Mouse (Mus musculus) heart, embryonic 13.5 days (tissue): Measurements from ENCODE around the gene Mrpl20. TPM values are rescaled to one million over a fixed set of nuclear protein-coding genes. Genes with fewer than 3 reads are reported as not detected.

Experiments
- ATAC-seq: fragments of 200-750 bp; cut with Nextera tagmentation; 2 replicates; pipeline ENCODE4 v1.8.0; 2017; ENCODE audit warnings: moderate TSS enrichment; ENCODE audit not compliant: insufficient number of reproducible peaks, low FRiP score, low TSS enrichment; ENCODE audit errors: extremely low read depth
- H3K27ac ChIP-seq: fragments of 300-500 bp; sonication (generic); replicated peaks from 2 replicates; pipeline ENCODE4 v1.5.1; 2015; ENCODE audit warnings: moderate library complexity, mild to moderate bottlenecking, inconsistent platforms
- H3K27me3 ChIP-seq: fragments of 300-500 bp; sonication (generic); replicated peaks from 2 replicates; pipeline ENCODE4 v1.6.1; 2015; ENCODE audit warnings: mild to moderate bottlenecking, inconsistent platforms
- H3K36me3 ChIP-seq: fragments of 300-500 bp; sonication (generic); 2 replicates; pipeline ENCODE4 v1.6.1; 2015; ENCODE audit warnings: mild to moderate bottlenecking, inconsistent platforms
- H3K4me1 ChIP-seq: fragments of 300-500 bp; sonication (generic); 2 replicates; pipeline ENCODE4 v1.6.1; 2015; ENCODE audit warnings: inconsistent platforms
- H3K4me2 ChIP-seq: fragments of 300-500 bp; sonication (generic); 2 replicates; pipeline ENCODE4 v1.6.1; 2015; ENCODE audit warnings: inconsistent platforms, mild to moderate bottlenecking, moderate library complexity
- H3K4me3 ChIP-seq: fragments of 300-500 bp; sonication (generic); 2 replicates; pipeline ENCODE4 v1.5.1; 2015; ENCODE audit warnings: moderate library complexity, mild to moderate bottlenecking, inconsistent platforms
- H3K9ac ChIP-seq: fragments of 300-500 bp; sonication (generic); 2 replicates; pipeline ENCODE4 v1.6.1; 2015; ENCODE audit warnings: inconsistent platforms, mild to moderate bottlenecking, moderate library complexity
- H3K9me3 ChIP-seq: fragments of 300-500 bp; sonication (generic); 2 replicates; pipeline ENCODE4 v1.6.1; 2016; ENCODE audit warnings: inconsistent platforms
- WGBS: fragments of 180-500 bp; shearing (Covaris S2); methylation state at CpG from one replicate; pipeline ENCODE4 v1.1.7; 2015; ENCODE audit warnings: mixed read lengths; 5-methylcytosine and 5-hydroxymethylcytosine counted together
- microRNA-seq: library from miRNA; unstranded; fragments of <30 nt; microRNA quantifications from one replicate; pipeline ENCODE4, GENCODE M21; 2016
- polyA plus RNA-seq: library from polyadenylated mRNA; unstranded; fragments of >200 nt; fragmentation: Nextera tagmentation; extraction: Ambion mirVana; gene quantifications from 2 replicates; pipeline ENCODE4 v1.2.1, GENCODE M21; 2015

Mrpl20 gene
- polyA plus RNA-seq, 1 experiment from 2014 or later, result 138 TPM

DNA sequence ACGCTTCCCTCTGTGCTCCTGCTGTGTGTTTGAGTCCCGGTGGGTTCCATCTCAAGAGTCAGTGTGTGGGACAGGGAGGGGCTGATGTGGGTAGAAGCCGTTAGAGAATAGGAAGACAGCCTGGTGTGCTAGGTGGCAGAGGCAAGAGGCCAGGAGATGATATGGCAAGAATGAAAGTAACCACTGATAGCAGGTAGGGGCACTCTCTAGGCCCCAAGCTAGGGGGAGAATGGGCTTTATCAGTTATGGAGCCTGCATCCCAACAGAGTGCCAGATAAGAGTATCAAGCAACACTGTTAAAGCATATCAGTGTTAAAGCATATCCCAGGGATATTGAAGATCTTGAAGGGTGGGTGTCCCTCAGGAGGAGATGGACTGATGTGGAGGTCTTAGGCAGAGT, 54.2 kb downstream of the Mrpl20 start:
- no peaks in the 10 kb centered on the region for H3K27me3 ChIP-seq
- 0 out of 2 replicates have a peak, but pooled peaks cover under 1% of the 10 kb centered on the region for H3K4me1 ChIP-seq
- H3K9ac ChIP-seq, result no peak overlapping the region
- H3K4me3 ChIP-seq, result no peak overlapping the region
- H3K36me3 ChIP-seq, result peaks cover 77% of the 10 kb centered on the region
- WGBS, result 56% methylated on average over 3 of the region's 3 CpGs
- ATAC-seq, result no peak
- no peaks in the 10 kb centered on the region for H3K9me3 ChIP-seq
- no peak overlapping the region for H3K4me2 ChIP-seq
- no peak overlapping the region for H3K27ac ChIP-seq

DNA sequence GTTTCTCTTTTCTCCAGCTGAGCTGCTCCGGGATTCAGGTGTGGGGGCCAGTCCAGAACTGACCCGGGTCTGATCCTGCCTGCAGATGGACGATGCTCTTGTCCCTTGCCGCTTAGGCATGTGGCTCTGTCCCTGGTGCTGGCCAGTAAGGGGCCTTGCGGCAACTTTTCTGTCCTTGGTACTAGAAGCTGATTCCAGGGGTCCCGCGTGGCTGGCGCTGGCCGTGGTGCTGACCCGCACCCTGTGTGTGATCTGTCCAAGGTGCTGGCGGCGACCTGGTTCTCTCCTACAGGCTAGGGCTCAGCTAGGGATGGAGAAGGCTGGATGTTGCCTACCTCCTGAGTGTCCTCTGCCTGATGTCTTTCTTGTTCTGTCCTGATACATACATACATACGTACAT, 56.6 kb downstream of the Mrpl20 start:
- ATAC-seq, result no peak
- no peaks in the 10 kb centered on the region for H3K9me3 ChIP-seq
- no peak overlapping the region for H3K4me2 ChIP-seq
- H3K9ac ChIP-seq, result no peak overlapping the region
- WGBS, result 15% methylated on average over 13 of the region's 13 CpGs
- H3K36me3 ChIP-seq, result peaks cover 66% of the 10 kb centered on the region
- no peaks in the 10 kb centered on the region for H3K27me3 ChIP-seq
- H3K27ac ChIP-seq, result no peak overlapping the region
- H3K4me3 ChIP-seq, result no peak overlapping the region
- no peaks in the 10 kb centered on the region for H3K4me1 ChIP-seq

Small RNAs within 50 kb of the gene (microRNA-seq; reads per million reads assigned to microRNA genes)
- not detected for gene Gm27743

Other genes starting within 250 kb of the Mrpl20 start
- gene Nadk, start 240.5 kb upstream of the Mrpl20 start, polyA plus RNA-seq, result 45.0 and 49.3 TPM in 2 replicates
- gene Slc35e2, start 201.5 kb upstream of the Mrpl20 start, polyA plus RNA-seq, result 5.7 and 6.2 TPM in 2 replicates
- gene Cdk11b, start 178.0 kb upstream of the Mrpl20 start, polyA plus RNA-seq, result 39.6 and 40.2 TPM in 2 replicates
- gene Gm10563, start 157.5 kb upstream of the Mrpl20 start, polyA plus RNA-seq, result not detected in 2 replicates
- gene Mmp23, start 149.5 kb upstream of the Mrpl20 start, polyA plus RNA-seq, result 67.1 and 73.0 TPM in 2 replicates
- 16.5 and 16.9 TPM in 2 replicates for gene Mib2, start 133.7 kb upstream of the Mrpl20 start, polyA plus RNA-seq
- gene Fndc10, start 108.5 kb upstream of the Mrpl20 start, polyA plus RNA-seq, result 1.1 and 1.4 TPM in 2 replicates
- 105 and 122 TPM in 2 replicates for gene Ssu72, start 98.1 kb upstream of the Mrpl20 start, polyA plus RNA-seq
- gene Tmem240, start 68.1 kb upstream of the Mrpl20 start, polyA plus RNA-seq, result 0.46 and 0.51 TPM in 2 replicates
- gene Atad3a, start 41.8 kb upstream of the Mrpl20 start, polyA plus RNA-seq, result 87.7 and 93.2 TPM in 2 replicates
- gene Vwa1, start 28.2 kb upstream of the Mrpl20 start, polyA plus RNA-seq, result 3.5 and 3.7 TPM in 2 replicates
- gene Tmem88b, start 17.0 kb upstream of the Mrpl20 start, polyA plus RNA-seq, result 4.2 and 5.3 TPM in 2 replicates
- not detected in 2 replicates for gene Ankrd65, start 12.4 kb upstream of the Mrpl20 start, polyA plus RNA-seq
- gene Ccnl2, start 9.6 kb downstream of the Mrpl20 start, polyA plus RNA-seq, result 97.1 and 113 TPM in 2 replicates
- gene Aurkaip1, start 28.4 kb downstream of the Mrpl20 start, polyA plus RNA-seq, result 126 and 144 TPM in 2 replicates
- gene Mxra8, start 36.8 kb downstream of the Mrpl20 start, polyA plus RNA-seq, result 56.7 and 59.3 TPM in 2 replicates
- 2.8 and 2.9 TPM in 2 replicates for gene Dvl1, start 44.5 kb downstream of the Mrpl20 start, polyA plus RNA-seq
- gene Tas1r3, start 60.5 kb downstream of the Mrpl20 start, polyA plus RNA-seq, result 0.09 and 0.11 TPM in 2 replicates
- gene Cptp, start 66.6 kb downstream of the Mrpl20 start, polyA plus RNA-seq, result 9.1 and 9.8 TPM in 2 replicates
- 36.0 and 36.4 TPM in 2 replicates for gene Ints11, start 66.7 kb downstream of the Mrpl20 start, polyA plus RNA-seq
- 32.5 and 33.1 TPM in 2 replicates for gene Pusl1, start 88.9 kb downstream of the Mrpl20 start, polyA plus RNA-seq
- gene Acap3, start 88.9 kb downstream of the Mrpl20 start, polyA plus RNA-seq, result 8.8 and 10.4 TPM in 2 replicates
- 72.0 and 81.6 TPM in 2 replicates for gene Ube2j2, start 141.0 kb downstream of the Mrpl20 start, polyA plus RNA-seq
- gene C1qtnf12, start 159.4 kb downstream of the Mrpl20 start, polyA plus RNA-seq, result 20.3 and 32.8 TPM in 2 replicates
- gene B3galt6, start 189.8 kb downstream of the Mrpl20 start, polyA plus RNA-seq, result 8.8 and 10.7 TPM in 2 replicates
- gene Sdf4, start 190.0 kb downstream of the Mrpl20 start, polyA plus RNA-seq, result 127 and 136 TPM in 2 replicates
- 0.42 and 0.47 TPM in 2 replicates for gene Tnfrsf4, start 211.0 kb downstream of the Mrpl20 start, polyA plus RNA-seq
- gene Tnfrsf18, start 223.3 kb downstream of the Mrpl20 start, polyA plus RNA-seq, result 1.9 and 2.0 TPM in 2 replicates